Mouse (Mus musculus) embryo, embryonic 9.5 days (tissue): ENCODE measurements around the gene Soga1.
A peak's percentile ranks its signal among the peaks of the same experiment; 100 is the strongest.

Experiments used
- DNase-seq: peaks from one replicate; pipeline ENCODE4 v3.0.0-alpha.2; 2017; ENCODE audit errors: extremely low spot score

Gene Soga1

DNA sequence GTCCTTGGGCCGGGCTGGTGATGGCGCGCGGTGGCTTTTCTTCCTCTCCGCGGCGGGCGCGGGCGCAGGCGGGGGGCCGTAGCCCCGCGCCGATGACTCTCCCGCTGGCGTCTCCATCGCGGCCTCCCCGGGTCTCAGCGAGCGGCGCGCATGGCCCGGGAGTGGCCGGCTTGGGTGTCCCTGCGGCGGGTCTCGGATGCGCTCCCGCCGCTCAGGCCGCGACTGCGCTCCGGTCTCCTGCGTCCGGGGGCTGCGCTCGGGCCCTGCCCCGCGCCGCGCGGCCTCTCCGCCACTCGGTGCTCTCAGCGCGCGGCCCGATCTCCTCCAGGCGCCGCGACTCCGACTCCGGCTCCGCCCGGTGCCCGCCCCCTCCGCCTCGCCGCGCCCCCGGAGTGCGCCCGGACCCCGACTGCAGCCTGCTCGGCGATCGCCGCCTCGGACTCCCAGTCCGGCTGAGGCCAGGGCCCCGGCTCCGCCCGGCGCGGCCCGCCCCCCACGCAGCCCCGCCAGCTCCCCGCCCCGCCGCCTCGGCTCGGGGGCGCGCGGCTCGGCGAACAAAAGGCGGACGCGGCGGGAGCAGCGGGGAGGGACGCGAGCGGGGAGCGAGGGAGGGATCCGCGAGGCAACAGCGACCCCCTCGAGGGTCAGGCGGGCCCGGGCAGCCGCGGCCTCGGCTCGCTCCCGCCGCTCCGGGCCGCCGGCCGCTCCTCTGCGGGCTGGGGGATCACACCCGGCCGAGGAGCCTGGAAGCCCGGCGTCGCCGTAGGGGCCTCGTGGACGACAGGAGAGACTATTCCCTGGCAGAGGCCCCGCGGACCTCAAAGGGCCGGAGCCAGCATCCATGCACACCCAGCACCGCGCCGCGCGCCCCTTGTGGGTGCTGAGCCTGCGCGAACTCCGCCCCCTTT is at the start of gene Soga1:
TSS of gene Soga1 (minus strand) at position 462 of the 908 bp plus-strand sequence.
- peak; percentile 90 for DNase-seq

DNA sequence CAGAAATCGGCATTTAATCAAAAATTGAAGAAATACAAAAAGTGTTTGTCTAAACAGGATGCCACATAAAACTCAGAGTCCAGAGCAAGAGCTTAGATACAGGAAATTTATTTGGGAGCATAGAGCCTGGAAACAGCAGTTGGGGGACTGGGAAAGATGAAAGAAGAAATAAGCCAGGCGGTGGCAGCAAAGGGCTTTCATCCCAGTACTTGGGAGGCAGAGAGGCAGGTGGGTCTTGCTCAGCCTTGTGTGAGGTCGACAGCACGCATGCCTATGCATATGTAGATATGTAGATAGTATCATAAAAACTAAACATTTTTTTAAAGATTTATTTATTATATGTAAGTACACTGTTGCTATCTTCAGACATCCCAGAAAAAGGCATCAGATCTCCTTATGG is 49.0 kb upstream of the Soga1 start:
- no peak for DNase-seq

DNA sequence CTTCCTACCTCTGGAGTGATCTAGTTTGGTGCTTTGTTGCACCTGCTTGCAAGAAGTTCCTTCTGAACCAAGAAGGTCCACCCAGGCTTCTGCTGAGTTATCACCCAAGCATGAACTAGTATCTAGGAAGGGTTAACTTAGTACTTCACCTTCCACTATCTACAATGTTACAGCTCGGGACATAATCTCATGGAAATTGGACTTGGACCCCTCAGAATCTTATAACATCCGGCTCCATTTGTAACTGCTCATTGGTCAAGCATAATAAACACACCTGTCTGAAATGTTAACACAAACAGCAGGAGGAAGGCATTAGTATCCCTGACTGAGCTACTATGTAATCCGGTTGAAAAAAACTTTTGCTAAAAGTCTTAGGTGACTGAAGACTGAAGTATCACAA is 48.3 kb upstream of the Soga1 start:
- DNase-seq = no peak

DNA sequence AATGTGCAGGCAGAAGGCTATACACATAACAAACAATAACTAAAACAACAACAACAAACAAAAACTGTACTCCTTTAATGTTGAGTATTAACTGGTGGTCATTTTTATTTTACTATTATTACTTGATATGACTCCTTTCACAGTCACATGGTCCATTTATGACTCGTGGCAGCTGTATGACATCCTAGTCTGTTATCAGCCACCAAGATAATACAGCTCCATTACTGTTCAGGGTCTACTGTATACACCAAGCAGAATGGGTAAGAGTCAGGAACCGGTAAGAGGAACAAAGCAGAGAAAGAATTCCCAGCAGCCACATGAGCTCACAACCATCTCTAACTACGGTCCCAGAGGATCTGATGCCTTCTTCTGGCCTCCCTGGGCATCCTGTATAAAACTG is 46.2 kb upstream of the Soga1 start:
- no peak for DNase-seq

DNA sequence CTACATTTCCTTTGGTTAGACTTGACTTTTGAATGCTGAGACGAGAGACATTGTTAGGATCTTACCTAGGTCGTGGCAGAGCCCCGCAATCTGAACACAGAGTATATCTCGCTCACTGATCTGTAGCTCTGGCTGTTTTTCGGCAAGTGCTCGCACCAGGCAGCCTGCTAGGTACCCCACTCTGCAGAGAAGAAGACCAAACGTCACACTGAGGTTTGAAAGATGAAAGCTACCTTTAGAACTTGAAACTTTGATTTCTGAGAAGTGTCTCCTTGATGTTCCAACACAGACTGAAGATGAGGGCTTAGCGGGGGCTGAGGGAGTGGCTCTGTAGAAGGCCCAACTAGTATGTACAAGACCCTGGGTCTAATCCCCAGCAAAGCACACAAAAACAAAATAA is 42.7 kb upstream of the Soga1 start:
- DNase-seq = no peak

DNA sequence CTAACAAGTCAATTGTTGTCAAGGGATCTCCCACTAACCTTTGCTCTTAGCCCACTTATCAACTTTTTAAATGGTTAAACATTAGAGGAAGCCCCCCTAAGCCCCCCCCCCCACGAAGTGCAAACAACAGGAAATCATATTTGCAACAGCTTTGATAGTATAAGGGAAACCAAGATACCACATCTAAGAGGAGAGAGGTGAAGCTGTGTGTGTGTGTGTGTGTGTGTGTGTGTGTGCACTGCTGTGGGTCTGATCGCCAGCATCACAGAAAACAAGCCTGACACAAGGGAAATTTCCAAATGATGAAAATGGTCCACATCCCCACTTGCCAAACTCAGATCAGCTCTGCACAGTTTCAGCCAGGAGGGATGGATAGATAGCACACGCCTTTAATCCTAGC is 40.0 kb upstream of the Soga1 start:
- no peak for DNase-seq

DNA sequence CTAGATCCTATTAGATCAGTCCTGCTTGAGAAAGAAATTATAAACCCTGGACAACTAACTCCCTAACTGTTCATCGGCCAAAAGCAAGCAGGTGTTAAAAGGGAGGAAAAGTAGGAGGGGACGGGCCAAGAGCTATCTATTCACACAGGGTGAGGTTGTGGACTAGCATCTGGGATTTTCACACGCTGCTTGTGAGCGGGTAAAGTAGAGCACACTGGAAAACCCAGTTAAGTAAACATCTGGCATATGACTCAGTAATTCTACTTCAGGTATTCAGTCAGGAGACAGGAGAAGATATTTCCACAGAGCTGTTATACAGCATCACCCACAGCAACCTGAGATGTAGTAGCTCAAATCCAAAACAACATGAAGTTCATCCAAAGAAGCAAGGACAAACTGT is 39.5 kb upstream of the Soga1 start:
- no peak for DNase-seq

DNA sequence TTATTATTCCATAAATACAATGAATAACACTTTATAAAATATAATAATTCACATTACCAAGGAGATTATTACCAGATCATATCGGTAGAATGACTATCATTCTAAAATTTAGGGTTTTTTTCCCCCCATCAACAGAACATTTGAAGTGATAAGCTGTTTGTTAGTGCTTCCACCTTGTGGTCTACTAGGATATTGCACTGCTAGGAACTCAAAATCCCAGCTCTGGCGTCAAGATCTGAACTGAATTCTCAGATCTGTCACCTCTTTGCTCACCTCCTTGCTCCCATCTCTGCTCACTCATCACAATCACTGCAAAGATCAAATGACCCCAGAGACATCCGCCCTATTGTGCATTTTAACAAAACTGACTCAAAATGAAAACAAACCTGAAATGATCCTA is 37.9 kb upstream of the Soga1 start:
- peak; percentile 36 for DNase-seq

DNA sequence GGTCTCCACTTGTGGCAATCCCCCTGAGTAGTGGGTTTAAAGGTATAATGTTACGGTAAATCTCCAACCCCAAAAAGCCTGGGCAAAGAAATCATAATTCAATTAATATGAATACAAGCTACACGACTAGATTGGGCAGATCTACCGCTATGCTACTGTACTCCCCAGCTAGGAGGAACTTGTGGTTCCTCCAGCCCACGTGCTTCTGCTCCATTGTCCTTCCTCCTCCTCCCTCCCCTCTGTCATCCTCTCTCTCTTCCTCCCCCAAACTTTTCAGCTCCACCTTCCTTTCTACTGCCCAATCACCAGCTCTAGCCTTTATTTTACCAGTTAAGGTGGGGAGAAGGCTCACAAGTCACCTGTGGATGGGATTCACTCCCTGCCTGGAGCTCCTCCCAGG is 29.2 kb upstream of the Soga1 start:
- no peak for DNase-seq

DNA sequence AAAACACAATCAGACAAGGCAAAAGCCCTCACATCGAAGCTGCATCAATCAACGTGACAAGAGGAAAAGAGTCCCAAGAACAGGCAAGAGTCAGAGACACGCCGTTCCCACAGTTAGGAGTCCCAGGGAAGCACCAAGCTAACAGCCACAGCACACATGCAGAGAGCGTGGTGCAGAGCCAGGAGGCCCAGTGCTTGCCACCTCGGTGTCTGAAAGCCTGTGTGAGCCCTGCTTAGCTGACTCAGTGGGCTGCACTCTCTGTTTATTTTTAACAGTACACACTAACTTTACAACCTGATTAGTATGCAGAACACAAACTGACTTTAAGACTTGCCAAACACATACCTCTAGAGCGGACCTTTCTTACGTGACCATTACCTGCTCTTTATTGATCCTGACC is 25.4 kb upstream of the Soga1 start:
- DNase-seq = no peak

DNA sequence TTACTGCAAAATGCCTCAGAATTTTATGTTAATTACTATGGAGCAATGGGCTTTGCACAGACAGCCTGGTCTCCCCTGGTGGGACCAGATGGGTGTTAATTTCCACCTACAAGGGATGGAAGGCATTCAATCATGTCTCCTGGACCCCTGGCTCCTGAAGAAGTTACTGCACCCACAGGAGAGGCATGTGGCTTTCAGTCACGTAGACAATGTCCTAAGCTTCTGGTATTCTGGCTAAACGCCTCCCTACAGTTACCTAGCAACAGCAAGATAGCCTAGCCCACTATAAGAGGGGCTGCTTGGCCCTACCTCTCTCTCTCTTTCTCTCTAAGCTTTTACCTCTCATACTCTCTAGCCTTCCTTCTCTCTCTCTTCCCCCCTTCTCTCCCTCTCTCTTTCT is 23.2 kb upstream of the Soga1 start:
- DNase-seq = no peak

DNA sequence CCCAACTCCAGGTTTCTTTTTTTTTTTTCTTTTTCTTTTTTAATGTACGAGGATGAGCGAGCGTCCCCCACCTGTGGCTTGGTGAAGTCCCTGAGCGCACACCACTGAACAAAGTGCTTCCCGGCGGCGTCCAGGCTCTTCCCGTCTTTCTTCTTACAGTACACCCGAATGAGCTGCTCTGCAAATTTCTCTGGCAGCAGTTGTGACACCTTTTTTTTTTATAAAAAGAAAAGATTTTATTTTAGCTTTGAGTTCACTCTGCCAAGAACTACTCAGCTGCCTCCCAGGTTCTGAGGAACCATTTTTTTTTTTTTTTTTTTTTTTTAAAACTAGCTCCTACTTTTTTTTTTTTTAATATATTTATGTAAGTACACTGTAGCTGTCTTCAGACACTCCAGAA is 22.6 kb upstream of the Soga1 start:
- DNase-seq = no peak

DNA sequence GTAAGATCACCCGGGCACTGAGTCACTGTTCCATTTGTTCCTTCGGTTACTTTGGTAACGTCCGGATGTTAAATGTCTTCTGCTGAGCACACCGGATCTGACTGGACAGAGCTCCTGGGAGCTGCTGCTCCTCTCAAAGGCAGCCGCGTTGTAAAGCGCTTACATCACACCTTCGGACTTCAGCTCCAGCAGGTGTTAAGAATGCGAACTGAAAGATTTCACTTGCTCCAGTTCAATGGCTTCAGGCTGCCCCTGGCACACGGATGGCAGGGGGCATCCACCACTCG is 21.2 kb upstream of the Soga1 start:
- no peak for DNase-seq

DNA sequence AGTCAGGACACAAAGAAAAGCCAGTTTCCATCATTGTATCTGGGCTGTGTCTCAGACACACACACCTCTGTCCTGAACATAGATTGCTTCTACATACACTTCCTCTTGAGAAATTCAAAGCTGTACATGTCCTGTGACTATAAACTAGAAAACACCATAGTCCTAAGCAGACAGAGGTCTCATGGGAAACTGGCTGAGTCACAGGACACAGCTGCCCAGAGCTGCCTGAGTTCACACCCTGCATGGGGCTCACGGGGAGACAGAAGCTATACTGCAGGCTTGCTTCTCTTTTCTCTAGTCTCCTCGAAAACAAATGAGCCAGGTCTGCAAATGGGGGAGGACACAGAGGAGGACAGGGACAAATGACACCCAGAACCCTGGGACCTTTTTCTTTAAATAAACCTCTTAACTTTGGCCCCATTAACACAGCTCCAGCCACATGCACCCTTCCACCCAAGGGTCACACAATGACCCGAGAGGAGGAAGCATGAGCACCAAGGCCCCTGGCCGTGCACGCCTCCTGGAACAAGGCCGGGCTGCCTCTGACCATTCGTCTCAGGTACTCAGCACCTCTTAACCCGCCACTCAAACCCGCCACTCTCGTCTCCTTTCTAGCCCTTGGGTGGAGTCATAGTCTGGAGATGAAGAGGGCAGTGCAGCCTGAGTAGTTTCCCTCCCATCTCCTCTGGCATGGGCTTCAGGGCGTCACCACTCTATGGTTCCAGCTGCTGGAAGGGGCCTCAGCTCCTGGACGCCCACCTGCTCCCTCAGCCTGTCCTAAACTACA is 20.7 kb upstream of the Soga1 start:
- DNase-seq = no peak

DNA sequence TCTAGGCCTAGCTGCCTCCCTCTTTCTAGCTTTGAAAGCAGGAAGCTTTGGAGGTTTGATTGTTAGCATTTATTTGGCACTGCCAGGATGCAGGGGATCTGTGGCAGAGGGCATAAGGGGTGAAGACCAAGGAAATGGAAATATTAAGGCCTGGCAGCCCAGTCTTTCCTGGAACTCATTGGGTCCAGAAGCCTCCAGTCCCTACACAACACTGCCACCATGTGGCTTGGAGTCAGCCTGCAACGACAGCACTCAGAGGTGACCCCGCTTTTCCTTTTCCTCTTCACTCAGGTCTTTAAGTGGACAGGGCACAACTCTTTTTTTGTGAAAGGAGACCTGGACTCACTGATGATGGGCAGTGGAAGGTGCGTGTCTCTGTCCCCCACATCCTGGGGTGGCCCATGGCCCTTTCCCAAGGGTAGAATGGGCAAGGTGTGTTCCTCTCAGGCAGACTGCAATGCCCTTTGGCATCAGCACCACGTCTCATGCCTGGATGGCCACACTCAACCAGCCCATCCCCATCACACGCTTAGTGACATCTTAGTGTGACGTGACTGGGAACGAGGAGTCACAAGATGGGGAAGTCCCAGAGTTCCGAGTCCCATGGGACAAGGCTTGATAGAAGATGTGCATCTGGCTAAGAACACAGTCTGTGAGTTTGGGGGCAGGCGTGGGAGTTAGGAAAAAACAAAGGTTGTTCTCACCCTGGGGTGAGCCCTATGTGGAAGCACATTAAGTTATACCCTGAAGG is 16.1 kb upstream of the Soga1 start:
- DNase-seq = peak; percentile 67

DNA sequence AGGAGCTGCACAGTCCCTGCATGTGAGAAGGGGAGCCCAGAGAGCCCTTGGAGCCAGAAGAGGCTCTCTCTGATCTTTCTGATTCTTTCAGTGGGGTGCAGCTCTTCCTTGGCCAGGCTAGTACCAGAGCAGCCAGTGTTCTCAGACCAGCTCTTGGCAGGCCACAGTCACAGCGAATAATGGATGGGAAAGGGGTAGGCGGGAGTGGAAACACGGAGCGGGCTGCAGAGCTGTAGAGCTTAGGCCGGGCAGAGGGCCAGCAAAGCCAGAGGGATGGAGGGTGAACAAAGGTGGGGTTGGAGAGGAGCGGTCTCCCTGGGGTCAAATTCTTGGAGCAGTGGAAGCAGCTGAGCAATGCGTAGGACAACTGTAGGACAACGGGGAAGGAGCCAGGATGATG is 13.0 kb upstream of the Soga1 start:
- no peak for DNase-seq

DNA sequence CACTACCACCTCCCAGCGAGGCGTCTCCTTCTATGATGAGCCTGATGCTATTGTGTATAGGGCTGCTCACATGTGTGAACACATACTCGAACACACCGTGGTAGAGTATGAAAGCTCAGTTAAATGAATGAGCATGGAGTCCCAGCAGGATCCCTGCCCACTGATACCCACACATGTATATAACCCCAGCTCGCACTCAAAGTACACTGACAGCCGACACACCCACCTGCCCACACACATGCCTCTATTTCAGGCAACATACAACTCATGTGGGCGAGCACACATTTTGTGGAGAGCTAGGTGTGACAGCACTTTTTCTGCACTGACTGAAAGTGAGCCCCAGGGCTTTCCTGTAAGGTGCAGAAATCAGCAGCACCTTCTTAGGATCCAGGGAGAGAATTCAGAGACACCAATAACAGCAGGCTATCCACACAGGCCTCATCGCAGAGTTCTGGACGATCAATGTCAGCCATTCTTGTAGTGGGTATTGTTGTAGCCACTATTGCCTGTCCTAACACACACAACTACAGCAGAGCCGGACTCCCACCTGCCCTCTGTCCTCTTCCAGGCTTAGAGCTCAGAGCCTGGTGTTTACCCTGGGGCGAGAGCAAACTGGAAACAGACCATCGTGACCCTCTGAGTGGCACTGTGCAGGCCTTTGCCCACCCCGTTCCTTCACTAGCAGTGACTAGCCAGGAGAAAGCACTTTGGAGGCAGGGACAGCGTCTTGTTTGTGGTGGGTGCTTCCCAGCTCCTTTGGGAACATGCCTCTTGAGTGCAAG is 8.7 kb upstream of the Soga1 start:
- no peak for DNase-seq

DNA sequence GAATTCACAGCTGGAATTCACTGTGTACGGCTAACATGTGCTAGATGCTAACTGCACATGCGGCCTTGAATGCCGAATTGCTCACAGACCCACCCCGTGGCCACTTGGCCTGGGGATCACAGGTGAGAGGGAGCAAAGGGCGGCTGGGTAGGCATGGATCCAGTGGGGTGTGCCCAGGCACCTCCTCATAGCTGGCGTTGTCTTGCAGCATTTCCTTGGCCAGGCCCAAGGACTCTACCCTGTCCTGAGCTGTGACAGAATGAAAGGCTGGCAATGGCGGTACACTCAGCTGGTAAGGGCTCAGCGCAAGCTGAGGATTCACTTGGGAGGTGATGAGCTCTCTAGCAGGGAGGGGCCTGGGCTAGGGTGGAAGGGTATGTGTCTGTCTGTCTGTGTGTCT is 7.7 kb upstream of the Soga1 start, which contains the start of gene Tldc2:
TSS of gene Tldc2 (plus strand) at position 260 of the 400 bp plus-strand sequence.
- no peak for DNase-seq

DNA sequence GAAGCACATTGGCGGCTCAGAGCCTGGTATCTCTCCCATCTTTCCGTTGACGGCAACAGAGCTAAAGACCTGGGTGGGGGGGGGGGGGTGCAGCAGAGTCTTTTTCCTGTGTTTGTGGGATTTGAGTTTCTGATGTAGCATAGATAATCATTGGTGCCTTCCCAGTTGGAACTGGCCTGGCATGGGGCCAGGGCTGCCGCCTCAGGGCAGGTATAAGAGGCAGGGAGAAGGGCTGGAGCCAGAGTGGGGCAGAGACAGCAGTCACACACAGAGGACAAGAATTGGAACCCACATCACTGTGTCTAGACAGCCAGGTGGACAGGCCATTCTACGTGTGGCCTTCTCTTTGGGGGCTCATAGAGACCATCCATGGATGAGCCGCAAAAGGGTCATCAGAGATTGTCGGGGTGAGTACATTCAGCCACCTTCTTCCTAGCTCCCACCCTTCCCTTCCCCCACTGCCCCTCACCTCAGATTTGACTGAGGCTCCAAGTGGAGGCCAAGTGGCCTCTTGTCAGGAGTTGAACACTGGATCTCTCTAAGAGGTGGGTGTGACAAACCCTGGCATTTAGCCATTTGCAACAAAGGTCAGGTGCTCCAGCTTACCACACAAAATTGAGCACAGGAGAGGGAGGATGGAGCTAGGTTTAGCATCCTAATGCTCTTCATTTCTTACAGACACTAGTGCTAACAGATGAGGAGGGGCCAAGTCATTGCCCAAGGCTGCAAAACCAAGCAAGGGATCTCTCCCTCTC is 6.0 kb upstream of the Soga1 start:
- no peak for DNase-seq

DNA sequence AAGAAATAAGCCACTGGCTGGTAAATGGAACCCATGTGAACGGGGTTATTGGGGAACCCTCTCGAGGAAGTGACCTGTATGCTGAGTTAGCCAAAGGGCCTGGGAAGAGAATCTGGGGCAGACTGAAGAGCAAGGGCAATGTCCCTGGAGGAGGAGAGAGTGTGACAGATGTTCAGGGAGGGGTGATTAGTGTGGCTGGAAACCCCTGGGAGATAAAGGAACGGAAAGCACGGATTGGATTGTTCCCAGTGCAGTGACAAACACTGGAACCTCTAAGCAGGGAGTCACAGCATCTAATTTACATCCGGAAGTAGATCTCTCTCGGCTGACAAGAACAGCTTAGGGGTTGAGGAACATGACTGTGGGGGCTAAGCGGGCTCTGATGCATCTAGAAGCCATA is 2.9 kb upstream of the Soga1 start:
- no peak for DNase-seq

DNA sequence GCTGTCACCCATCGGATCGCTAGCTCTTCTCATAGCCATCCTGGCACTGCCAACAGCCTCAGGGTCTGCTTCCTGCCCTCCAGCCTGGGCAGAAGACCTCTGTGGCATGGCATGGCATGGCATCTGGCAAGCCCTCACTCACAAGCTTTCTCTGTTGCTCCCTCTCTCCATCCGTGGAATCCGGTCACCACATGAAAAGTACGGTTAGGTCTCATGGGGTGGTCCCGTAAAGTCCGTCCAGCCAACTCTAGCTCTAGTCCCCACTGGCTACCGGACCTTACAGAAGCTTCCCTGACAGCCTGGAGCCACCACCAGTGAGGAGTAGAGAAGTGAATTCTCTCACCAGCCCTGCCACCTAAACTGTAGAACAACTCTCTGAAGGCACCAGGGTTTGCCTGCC is 2.3 kb upstream of the Soga1 start:
- no peak for DNase-seq
